Mouse (Mus musculus) MEL (cell line): ENCODE data around the gene Gm1123.

Source experiments
- CHD2 ChIP-seq: IDR thresholded peaks from 2 replicates; pipeline ENCODE4 v1.6.1; 2011; ENCODE audit warnings: low read length, improper control_type of control experiment
- CTCF ChIP-seq, 3 experiments: IDR thresholded peaks in 2 of 3; conservative IDR thresholded peaks in 1 of 3; 2 replicates each; pipeline ENCODE4 v1.5.1; 2011 to 2012; ENCODE audit warnings: low read length in 3 of 3, low read depth in 2 of 3, mild to moderate bottlenecking in 2 of 3, improper control_type of control experiment in 1 of 3, inconsistent platforms in 1 of 3, mixed read lengths in 1 of 3, moderate library complexity in 1 of 3; ENCODE audit not compliant: control insufficient read depth in 1 of 3, insufficient read depth in 1 of 3, poor library complexity in 1 of 3, severe bottlenecking in 1 of 3
- E2F4 ChIP-seq: IDR thresholded peaks from 2 replicates; pipeline ENCODE4 v1.6.1; 2011; ENCODE audit warnings: low read depth, low read length, improper control_type of control experiment, borderline replicate concordance
- EP300 ChIP-seq, 2 experiments: IDR thresholded peaks; 2 replicates each; pipeline ENCODE4 v1.6.1; 2011; ENCODE audit warnings: improper control_type of control experiment in 2 of 2, low read length in 2 of 2, low read depth in 1 of 2, mild to moderate bottlenecking in 1 of 2
- POLR2AphosphoS5 ChIP-seq: IDR thresholded peaks from 2 replicates; pipeline ENCODE4 v1.6.1; 2012; ENCODE audit warnings: low read depth, borderline replicate concordance, mild to moderate bottlenecking, inconsistent platforms, low read length, moderate library complexity, mixed read lengths

GRCm38 (mm10) chr9:99032031-99032430 lies 3.5 kb downstream of the Gm1123 start:
- TF ChIP-seq CTCF (IDR thresholded peaks at IDR 0.05 in 2 of 3, conservative IDR thresholded peaks at IDR 0.05 in 1 of 3; ENCODE audit: control insufficient read depth in 1 of 3, insufficient read depth in 1 of 3, low read depth in 2 of 3, low read length in 3 of 3, poor library complexity in 1 of 3, severe bottlenecking in 1 of 3), result no peak
- TF ChIP-seq POLR2AphosphoS5, result no peak
- no peak for TF ChIP-seq CHD2
- no peak for TF ChIP-seq EP300 (IDR thresholded peaks at IDR 0.05; ENCODE audit: low read depth in 1 of 2, low read length in 2 of 2)
- no peak for TF ChIP-seq E2F4
